In genomic region chr3:18989577-18990240, GRCm38 (mm10) we compare ENCODE assay signal across 7 mouse cellular contexts.
DNase-seq lines count a peak whose midpoint lies in the region; ATAC-seq and TF ChIP-seq lines count a peak whose summit lies in the region.

No protein-coding gene starts in this region.

- no peak for TF ChIP-seq EP300 in lung, postnatal 0 days (IDR thresholded peaks at IDR 0.05)

- H3K9ac ChIP-seq in limb, embryonic 14.5 days (ENCODE audit: low read depth, low read length, severe bottlenecking), result no peak overlapping the region
- H3K9ac ChIP-seq in lung, postnatal 0 days (replicated peaks; ENCODE audit: low read depth), result no peak overlapping the region

- peak; percentile 2 for DNase-seq in limb, embryonic 14.5 days (ENCODE audit: low spot score)
- DNase-seq in limb, embryonic 10.5 days (ENCODE audit: low spot score), result no peak
- DNase-seq in cerebellum, postnatal 14 days, result peak; percentile 98 to 99
- peak; percentile 2 to 8 for DNase-seq in heart, adult 9 months (ENCODE audit: low spot score in 2 of 2)
- DNase-seq in lung, postnatal 0 days (ENCODE audit: low spot score), result peak; percentile 14

- no peak for ATAC-seq in limb, embryonic 14.5 days (ENCODE audit: low FRiP score, low read depth)
- no peak for ATAC-seq in lung, postnatal 0 days
- no peak for ATAC-seq in megakaryocyte, adult 5-6 weeks (ENCODE audit: poor library complexity, severe bottlenecking)
- ATAC-seq in monocyte, adult 5-6 weeks (replicated peaks; ENCODE audit: insufficient number of reproducible peaks, low FRiP score, low TSS enrichment, poor library complexity, severe bottlenecking), result no peak

- WGBS in limb, embryonic 14.5 days, result 55% methylated on average over 13 of the region's 13 CpGs
- WGBS in limb, embryonic 10.5 days, result 73% methylated on average over 13 of the region's 13 CpGs
- WGBS in lung, postnatal 0 days, result 46% methylated on average over 13 of the region's 13 CpGs

- TF ChIP-seq CTCF in lung, postnatal 0 days (IDR thresholded peaks at IDR 0.05), result no peak

- H3K9me3 ChIP-seq in limb, embryonic 14.5 days (ENCODE audit: control insufficient read depth, low read length), result no peaks in the 10 kb centered on the region
- no peaks in the 10 kb centered on the region for H3K9me3 ChIP-seq in limb, embryonic 10.5 days (replicated peaks)
- no peaks in the 10 kb centered on the region for H3K9me3 ChIP-seq in lung, postnatal 0 days (ENCODE audit: low read length)

- no peaks in the 10 kb centered on the region for H3K27me3 ChIP-seq in limb, embryonic 14.5 days (ENCODE audit: control insufficient read depth, insufficient read depth, low read length)
- H3K27me3 ChIP-seq in limb, embryonic 10.5 days (ENCODE audit: low read depth, poor library complexity, severe bottlenecking), result no peaks in the 10 kb centered on the region
- H3K27me3 ChIP-seq in lung, postnatal 0 days (replicated peaks; ENCODE audit: insufficient read depth, low read length), result no peaks in the 10 kb centered on the region

- H3K36me3 ChIP-seq in limb, embryonic 14.5 days (ENCODE audit: control insufficient read depth, insufficient read depth, low read length), result no peaks in the 10 kb centered on the region
- no peaks in the 10 kb centered on the region for H3K36me3 ChIP-seq in limb, embryonic 10.5 days
- H3K36me3 ChIP-seq in lung, postnatal 0 days (ENCODE audit: insufficient read depth, low read length), result no peaks in the 10 kb centered on the region

- H3K27ac ChIP-seq in limb, embryonic 14.5 days (replicated peaks; ENCODE audit: low read depth, low read length), result no peak overlapping the region
- no peak overlapping the region for H3K27ac ChIP-seq in limb, embryonic 10.5 days
- H3K27ac ChIP-seq in lung, postnatal 0 days (ENCODE audit: low read length), result no peak overlapping the region

- H3K4me3 ChIP-seq in limb, embryonic 14.5 days (replicated peaks; ENCODE audit: low read length), result no peak overlapping the region
- no peak overlapping the region for H3K4me3 ChIP-seq in limb, embryonic 10.5 days
- no peak overlapping the region for H3K4me3 ChIP-seq in lung, postnatal 0 days (ENCODE audit: low read depth, low read length)

- no peak overlapping the region for H3K4me2 ChIP-seq in limb, embryonic 14.5 days (replicated peaks; ENCODE audit: low read depth, low read length, severe bottlenecking)
- H3K4me2 ChIP-seq in lung, postnatal 0 days (replicated peaks; ENCODE audit: low read depth, low read length), result no peak overlapping the region

- H3K4me1 ChIP-seq in limb, embryonic 14.5 days (ENCODE audit: control insufficient read depth, insufficient read depth, low read length), result no peaks in the 10 kb centered on the region
- no peaks in the 10 kb centered on the region for H3K4me1 ChIP-seq in limb, embryonic 10.5 days
- no peaks in the 10 kb centered on the region for H3K4me1 ChIP-seq in lung, postnatal 0 days (ENCODE audit: insufficient read depth, low read depth, low read length)

- no peak for TF ChIP-seq POLR2A in limb, embryonic 14.5 days (IDR thresholded peaks at IDR 0.05; ENCODE audit: borderline replicate concordance, extremely low read depth, insufficient read depth, insufficient read length)
